Mouse (Mus musculus) forebrain, embryonic 11.5 days (tissue): Measurements from ENCODE around the gene Ube2s. TPM values are rescaled to one million over a fixed set of nuclear protein-coding genes. Genes with fewer than 3 reads are reported as not detected.

Source experiments
- ATAC-seq: fragments of 200-750 bp; cut with Nextera tagmentation; replicated peaks from 2 replicates; pipeline ENCODE4 v1.8.0; 2017; ENCODE audit warnings: moderate TSS enrichment; ENCODE audit not compliant: low FRiP score
- DNase-seq: peaks from one replicate; pipeline ENCODE4 v3.0.0-alpha.2; 2017; ENCODE audit warnings: low spot score
- H3K27ac ChIP-seq: fragments of 300-500 bp; sonication (generic); 2 replicates; pipeline ENCODE4 v1.5.1; 2014; ENCODE audit warnings: low read depth, low read length
- H3K27me3 ChIP-seq: fragments of 300-500 bp; sonication (generic); 2 replicates; pipeline ENCODE4 v1.6.1; 2014; ENCODE audit warnings: mild to moderate bottlenecking, low read length, mixed read lengths; ENCODE audit not compliant: control insufficient read depth, insufficient read depth
- H3K36me3 ChIP-seq: fragments of 300-500 bp; sonication (generic); 2 replicates; pipeline ENCODE4 v1.6.1; 2014; ENCODE audit warnings: mild to moderate bottlenecking, low read length, moderate library complexity, mixed read lengths; ENCODE audit not compliant: control insufficient read depth, insufficient read depth
- H3K4me1 ChIP-seq: fragments of 300-500 bp; sonication (generic); replicated peaks from 2 replicates; pipeline ENCODE4 v1.6.1; 2014; ENCODE audit warnings: low read length, mixed read lengths; ENCODE audit not compliant: control insufficient read depth, insufficient read depth
- H3K4me2 ChIP-seq: fragments of 300-500 bp; sonication (generic); 2 replicates; pipeline ENCODE4 v1.6.1; 2014; ENCODE audit warnings: low read depth, mild to moderate bottlenecking, low read length, moderate library complexity, mixed read lengths; ENCODE audit not compliant: severe bottlenecking
- H3K4me3 ChIP-seq: fragments of 300-500 bp; sonication (generic); 2 replicates; pipeline ENCODE4 v1.5.1; 2014; ENCODE audit warnings: low read depth, low read length
- H3K9ac ChIP-seq: fragments of 300-500 bp; sonication (generic); 2 replicates; pipeline ENCODE4 v1.6.1; 2014; ENCODE audit warnings: low read length
- H3K9me3 ChIP-seq: fragments of 300-500 bp; sonication (generic); 2 replicates; pipeline ENCODE4 v1.6.1; 2016; ENCODE audit warnings: low read length, mixed read lengths; ENCODE audit not compliant: control insufficient read depth
- WGBS: fragments of 180-500 bp; shearing (Covaris S2); extraction: QIAGEN DNeasy Blood & Tissue Kit; methylation state at CpG from one replicate; pipeline ENCODE4 v1.1.7; 2014; 5-methylcytosine and 5-hydroxymethylcytosine counted together
- polyA plus RNA-seq: library from polyadenylated mRNA; unstranded; fragments of >200 nt; fragmentation: Nextera tagmentation; extraction: Ambion mirVana; gene quantifications from 2 replicates; pipeline ENCODE4 v1.2.1, GENCODE M21; 2014

Gene Ube2s
- polyA plus RNA-seq, 1 experiment from 2014 or later: 476 TPM

DNA sequence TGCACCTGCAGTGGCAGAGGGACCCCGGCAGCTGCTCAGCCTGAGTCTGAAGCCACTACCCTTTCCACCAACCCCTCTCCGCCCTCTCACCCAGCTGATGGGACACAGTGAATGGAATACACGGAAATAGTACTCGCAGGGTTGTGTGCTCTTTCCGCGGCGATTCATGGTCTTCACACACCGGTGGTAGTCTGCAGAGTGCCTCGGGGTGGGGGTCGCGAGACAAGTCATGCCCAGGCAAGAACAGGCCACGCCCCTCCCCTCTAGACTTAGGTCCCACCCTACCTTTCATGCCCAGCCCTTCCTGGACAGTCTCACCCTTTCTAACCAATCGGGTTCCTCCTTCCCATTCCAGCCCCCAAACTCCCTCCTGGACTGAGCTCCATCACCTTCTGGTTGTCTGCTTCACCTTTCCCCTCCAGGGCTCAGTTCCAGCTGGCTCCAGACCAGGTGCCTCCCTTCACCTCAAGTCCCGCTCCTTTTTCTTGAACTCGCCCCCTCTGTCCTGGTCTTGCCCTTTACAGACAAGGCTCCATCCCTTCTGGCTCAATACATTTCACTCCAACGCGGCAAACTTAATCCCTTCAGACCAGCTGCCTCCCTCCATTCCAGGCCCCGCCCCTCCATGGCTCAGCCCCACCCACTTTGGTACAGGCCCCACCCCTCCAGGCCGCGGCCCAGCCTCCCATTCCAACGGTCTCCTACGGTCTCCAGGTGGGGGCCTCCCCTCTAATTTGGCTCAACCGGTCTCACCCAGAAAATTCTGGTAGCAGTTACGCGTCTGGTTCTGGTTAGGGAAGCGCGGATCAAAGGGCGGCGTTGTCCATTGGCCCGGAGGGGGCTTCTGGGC is 60.2 kb downstream of the Ube2s start:
- Histone ChIP-seq H3K36me3 (no peaks in the 10 kb centered on the region), H3K27ac (0 out of 2 replicates have a peak overlapping the region, but pooled peaks have one; percentile 7), H3K27me3 (no peaks in the 10 kb centered on the region), H3K4me1 (peaks cover 10% of the 10 kb centered on the region), H3K9me3 (no peaks in the 10 kb centered on the region), H3K4me3 (peak overlapping the region; percentile 32), H3K9ac (peak overlapping the region; percentile 27; the same call in 1 of the 2 replicates), H3K4me2 (peak overlapping the region; percentile 41)
- ATAC-seq (peak; percentile 78), DNase-seq (peak; percentile 85)
- WGBS: 1% methylated on average over 30 of the region's 30 CpGs

DNA sequence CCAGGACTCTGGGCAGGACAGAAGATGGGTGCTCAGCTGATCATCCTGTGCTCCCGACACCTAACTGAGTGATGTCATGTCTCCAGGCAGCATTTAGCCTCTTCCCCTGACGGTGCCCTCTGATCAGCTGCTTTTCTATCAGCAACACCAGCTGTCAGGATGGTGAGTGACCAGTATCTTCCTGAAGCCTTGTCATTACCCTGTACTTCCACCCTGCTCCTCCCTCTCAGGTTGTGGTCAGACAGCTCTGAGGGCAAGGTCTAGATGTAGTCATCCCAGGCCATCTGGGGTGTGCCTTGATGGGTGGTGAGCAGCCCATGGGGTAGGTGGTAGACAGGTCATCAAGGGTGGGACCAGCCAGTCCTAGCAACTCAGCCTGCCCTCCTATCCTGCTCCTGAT is 63.2 kb downstream of the Ube2s start:
- ATAC-seq (no peak), DNase-seq (no peak)
- WGBS: 93% methylated on average over 2 of the region's 2 CpGs
- Histone ChIP-seq H3K4me3 (no peak overlapping the region), H3K36me3 (no peaks in the 10 kb centered on the region), H3K9me3 (no peaks in the 10 kb centered on the region), H3K27me3 (no peaks in the 10 kb centered on the region), H3K27ac (no peak overlapping the region), H3K4me1 (peaks cover 10% of the 10 kb centered on the region), H3K9ac (no peak overlapping the region), H3K4me2 (no peak overlapping the region)

DNA sequence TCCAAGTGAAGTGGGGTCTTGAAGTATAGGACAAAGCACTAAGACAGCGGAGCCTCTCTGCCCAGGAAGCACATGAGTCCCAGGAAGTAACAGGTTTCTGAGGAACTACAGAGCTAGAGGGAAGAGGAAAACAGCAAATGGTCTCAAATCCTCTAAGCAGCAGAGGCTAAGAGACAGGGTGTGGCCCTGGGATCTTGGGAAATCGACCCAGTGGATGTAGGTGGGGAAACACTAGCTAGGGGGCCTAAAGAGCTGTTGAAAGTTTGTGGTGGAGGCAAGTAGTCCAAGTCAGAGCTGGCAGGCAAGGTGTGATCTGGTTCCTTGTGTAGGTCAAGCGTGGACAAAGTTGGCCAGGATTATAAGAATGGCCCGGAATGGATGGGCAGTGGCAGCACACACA is 64.1 kb downstream of the Ube2s start:
- Histone ChIP-seq H3K4me3 (no peak overlapping the region), H3K36me3 (no peaks in the 10 kb centered on the region), H3K27ac (no peak overlapping the region), H3K9me3 (no peaks in the 10 kb centered on the region), H3K4me1 (peaks cover 10% of the 10 kb centered on the region), H3K4me2 (no peak overlapping the region), H3K9ac (no peak overlapping the region), H3K27me3 (no peaks in the 10 kb centered on the region)
- ATAC-seq: no peak
- WGBS: 90% methylated on average over 4 of the region's 4 CpGs
- no peak for DNase-seq

DNA sequence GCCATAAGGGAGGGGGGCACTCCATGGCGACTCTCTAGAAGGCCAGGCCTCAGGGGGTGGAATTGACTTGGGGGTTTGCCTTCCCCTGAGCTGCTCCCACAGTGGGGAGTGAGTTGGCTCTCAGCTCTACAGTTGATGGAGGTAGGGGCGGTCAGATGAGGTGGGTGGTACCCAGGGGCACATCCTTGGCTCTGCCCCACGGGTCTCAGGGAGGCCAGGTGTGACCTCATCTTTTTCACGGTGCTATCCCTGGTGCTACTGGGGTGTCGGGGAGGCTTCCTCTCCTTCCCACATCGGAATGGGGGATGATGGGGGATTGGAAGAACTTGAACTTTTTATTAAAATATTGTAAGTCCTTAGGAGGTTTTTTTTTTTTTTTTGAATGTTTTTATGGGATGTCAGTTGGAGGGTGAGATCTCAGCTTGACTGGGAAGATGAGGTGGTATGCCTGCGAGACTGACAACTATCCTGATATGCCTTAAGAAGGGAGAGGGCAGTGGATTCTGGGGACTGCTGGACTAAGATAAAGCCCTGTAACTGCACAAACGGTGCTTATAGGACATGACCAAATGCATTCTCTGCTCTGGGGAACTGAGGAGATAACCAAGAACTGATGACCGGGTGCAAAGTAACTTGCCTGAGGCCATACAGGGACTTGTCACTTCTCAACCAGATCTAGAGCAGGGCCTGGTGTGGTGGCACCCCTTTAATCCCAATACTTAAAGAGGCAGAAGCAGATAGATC is 65.1 kb downstream of the Ube2s start:
- H3K9me3 ChIP-seq: no peaks in the 10 kb centered on the region
- peaks cover 7% of the 10 kb centered on the region for H3K4me1 ChIP-seq
- H3K4me3 ChIP-seq: no peak overlapping the region
- no peak overlapping the region for H3K4me2 ChIP-seq
- H3K27ac ChIP-seq: 0 out of 2 replicates have a peak overlapping the region, but pooled peaks have one; percentile 6
- H3K36me3 ChIP-seq: no peaks in the 10 kb centered on the region
- DNase-seq (no peak), ATAC-seq (no peak)
- no peak overlapping the region for H3K9ac ChIP-seq
- H3K27me3 ChIP-seq: no peaks in the 10 kb centered on the region
- 76% methylated on average over 9 of the region's 9 CpGs for WGBS

DNA sequence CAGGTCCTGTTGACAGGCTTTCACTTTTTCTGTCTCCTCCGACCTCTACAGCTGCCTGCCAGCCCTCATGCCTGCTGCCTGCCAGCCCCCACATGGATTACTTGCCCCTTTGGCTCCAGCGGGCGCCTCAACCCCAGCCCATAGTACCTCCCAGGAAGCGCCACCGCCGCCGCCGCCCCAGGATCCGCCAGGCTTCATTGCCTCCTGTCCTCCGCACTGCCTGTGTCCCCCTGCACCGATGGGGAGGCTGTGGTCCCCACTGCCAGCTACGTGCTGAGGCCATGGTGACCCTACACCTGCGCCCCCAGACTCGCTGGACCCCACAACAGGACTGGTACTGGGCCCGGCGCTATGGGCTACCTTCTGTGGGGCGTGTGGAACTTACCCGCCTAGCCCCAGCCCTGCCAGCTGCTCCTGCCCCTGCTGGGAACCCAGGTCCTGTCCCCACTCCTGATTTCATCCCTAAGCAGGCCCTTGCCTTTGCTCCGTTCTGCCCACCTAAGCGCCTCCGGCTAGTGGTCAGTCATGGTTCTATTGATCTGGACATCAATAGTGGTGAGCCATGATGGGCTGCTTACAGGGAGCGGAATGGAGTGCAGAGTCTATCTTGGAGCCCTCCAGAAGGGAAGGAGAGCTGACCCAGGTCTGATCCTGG is 65.9 kb downstream of the Ube2s start:
- Histone ChIP-seq H3K27ac (no peak overlapping the region), H3K9ac (no peak overlapping the region), H3K4me1 (peaks cover 3% of the 10 kb centered on the region), H3K36me3 (no peaks in the 10 kb centered on the region), H3K4me2 (no peak overlapping the region), H3K9me3 (no peaks in the 10 kb centered on the region), H3K4me3 (no peak overlapping the region), H3K27me3 (no peaks in the 10 kb centered on the region)
- 82% methylated on average over 22 of the region's 22 CpGs for WGBS
- ATAC-seq (no peak), DNase-seq (no peak)

DNA sequence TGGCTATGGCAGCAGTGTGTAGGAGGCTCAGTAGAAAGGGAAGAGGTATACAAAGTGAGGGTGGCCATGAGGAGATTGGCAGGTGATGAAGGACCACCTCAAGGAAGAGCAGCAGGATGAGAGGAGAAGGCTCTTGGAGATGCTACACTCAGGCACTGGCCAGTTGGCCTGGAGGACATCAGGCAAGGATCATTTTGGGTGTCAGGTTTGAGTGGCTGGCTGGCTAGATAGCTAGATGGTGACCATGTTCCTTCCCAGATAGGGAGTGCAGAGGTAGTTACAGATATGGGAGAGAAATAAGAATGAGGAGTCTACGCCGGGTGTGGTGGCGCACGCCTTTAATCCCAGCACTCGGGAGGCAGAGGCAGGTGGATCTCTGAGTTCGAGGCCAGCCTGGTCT is 67.5 kb downstream of the Ube2s start:
- no peaks in the 10 kb centered on the region for H3K36me3 ChIP-seq
- no peaks in the 10 kb centered on the region for H3K27me3 ChIP-seq
- no peaks in the 10 kb centered on the region for H3K9me3 ChIP-seq
- no peak for ATAC-seq
- no peak overlapping the region for H3K4me3 ChIP-seq
- DNase-seq: no peak
- H3K4me1 ChIP-seq: peaks cover 7% of the 10 kb centered on the region
- H3K27ac ChIP-seq: no peak overlapping the region
- no peak overlapping the region for H3K4me2 ChIP-seq
- no peak overlapping the region for H3K9ac ChIP-seq
- WGBS: 95% methylated on average over 6 of the region's 6 CpGs

Other genes with a start within 250 kb of the Ube2s start
- not detected in 2 replicates for gene Ptprh, start 208.5 kb downstream of the Ube2s start, polyA plus RNA-seq
- 2.3 and 3.4 TPM in 2 replicates for gene Tmem86b, start 181.2 kb downstream of the Ube2s start, polyA plus RNA-seq
- gene Ppp6r1, start 153.6 kb downstream of the Ube2s start, polyA plus RNA-seq: 6.6 and 7.1 TPM in 2 replicates
- 115 TPM in 2 replicates for gene Hspbp1, start 127.5 kb downstream of the Ube2s start, polyA plus RNA-seq
- gene Brsk1, start 122.0 kb downstream of the Ube2s start, polyA plus RNA-seq: 2.8 and 3.1 TPM in 2 replicates
- 0.13 and 0.19 TPM in 2 replicates for gene Tmem150b, start 87.3 kb downstream of the Ube2s start, polyA plus RNA-seq
- gene Kmt5c, start 72.5 kb downstream of the Ube2s start, polyA plus RNA-seq: 88.1 and 89.4 TPM in 2 replicates
- 29.9 and 33.7 TPM in 2 replicates for gene Cox6b2, start 59.5 kb downstream of the Ube2s start, polyA plus RNA-seq
- gene Fam71e2, start 41.3 kb downstream of the Ube2s start, polyA plus RNA-seq: not detected in 2 replicates
- 0.19 TPM in 1 of 2 replicates, not detected in the other for gene Il11, start 29.7 kb downstream of the Ube2s start, polyA plus RNA-seq
- not detected in 2 replicates for gene Tmem190, start 29.7 kb downstream of the Ube2s start, polyA plus RNA-seq
- gene Tmem238, start 22.9 kb downstream of the Ube2s start, polyA plus RNA-seq: 1.6 and 2.6 TPM in 2 replicates
- 203 and 220 TPM in 2 replicates for gene Rpl28, start 19.7 kb downstream of the Ube2s start, polyA plus RNA-seq
- 2.2 and 3.0 TPM in 2 replicates for gene Shisa7, start 32.1 kb upstream of the Ube2s start, polyA plus RNA-seq
- 2.0 and 3.2 TPM in 2 replicates for gene Isoc2b, start 57.7 kb upstream of the Ube2s start, polyA plus RNA-seq
- gene Isoc2a, start 64.6 kb upstream of the Ube2s start, polyA plus RNA-seq: 0.69 and 0.75 TPM in 2 replicates
- 0.56 and 0.59 TPM in 2 replicates for gene Gm36210, start 93.9 kb upstream of the Ube2s start, polyA plus RNA-seq
- 4.8 and 5.0 TPM in 2 replicates for gene Zfp628, start 102.6 kb upstream of the Ube2s start, polyA plus RNA-seq
- gene Nat14, start 109.4 kb upstream of the Ube2s start, polyA plus RNA-seq: 10.8 and 12.6 TPM in 2 replicates
- gene Ssc5d, start 113.2 kb upstream of the Ube2s start, polyA plus RNA-seq: 0.79 and 0.91 TPM in 2 replicates
- gene Sbk2, start 151.8 kb upstream of the Ube2s start, polyA plus RNA-seq: 0.33 TPM in 1 of 2 replicates, not detected in the other
- 0.12 TPM in 1 of 2 replicates, not detected in the other for gene Sbk3, start 158.6 kb upstream of the Ube2s start, polyA plus RNA-seq
- gene Zfp579, start 183.6 kb upstream of the Ube2s start, polyA plus RNA-seq: 58.5 and 60.0 TPM in 2 replicates
- gene Zfp524, start 201.8 kb upstream of the Ube2s start, polyA plus RNA-seq: 9.5 and 11.1 TPM in 2 replicates
- gene Fiz1, start 202.1 kb upstream of the Ube2s start, polyA plus RNA-seq: 67.0 and 68.3 TPM in 2 replicates
- gene Gm44973, start 202.9 kb upstream of the Ube2s start, polyA plus RNA-seq: 0.23 and 1.9 TPM in 2 replicates
- gene Zfp865, start 207.8 kb upstream of the Ube2s start, polyA plus RNA-seq: 6.7 and 7.3 TPM in 2 replicates
- 7.2 and 7.8 TPM in 2 replicates for gene Ccdc106, start 208.0 kb upstream of the Ube2s start, polyA plus RNA-seq
- gene 4632433K11Rik, start 221.5 kb upstream of the Ube2s start, polyA plus RNA-seq: not detected in 2 replicates
- 3.9 and 4.8 TPM in 2 replicates for gene Zfp784, start 225.9 kb upstream of the Ube2s start, polyA plus RNA-seq
- gene Zfp580, start 238.9 kb upstream of the Ube2s start, polyA plus RNA-seq: 44.6 and 51.4 TPM in 2 replicates
- 222 and 236 TPM in 2 replicates for gene U2af2, start 249.6 kb upstream of the Ube2s start, polyA plus RNA-seq